8 mouse cellular contexts compared by ENCODE assay signal in genomic region chr5:64701780-64702231, GRCm38 (mm10).
A peak's percentile ranks its signal among the peaks of the same experiment; 100 is the strongest.
DNase-seq lines count a peak whose midpoint lies in the region; ATAC-seq and TF ChIP-seq lines count a peak whose summit lies in the region.

No protein-coding gene starts in this region.

- TF ChIP-seq CTCF in forebrain, postnatal 0 days (IDR thresholded peaks at IDR 0.05; ENCODE audit: low read depth) = no peak

- intact Hi-C loops in heart, postnatal 25 days (cut with DNase I) = loop anchor here (2.0 kb wide), 2 partner anchors 19 to 99 kb away; no protein-coding TSS in a partner anchor

- 8% methylated on average over 7 of the region's 7 CpGs for WGBS in forebrain, postnatal 0 days
- WGBS in liver, embryonic 15.5 days (ENCODE audit: insufficient replicate concordance) = 9% methylated on average over 7 of the region's 7 CpGs

- H3K9ac ChIP-seq in forebrain, postnatal 0 days = peak overlapping the region; percentile 11; the same call in 1 of the 2 replicates
- H3K9ac ChIP-seq in liver, embryonic 15.5 days = no peak overlapping the region

- no peaks in the 10 kb centered on the region for H3K9me3 ChIP-seq in forebrain, postnatal 0 days (ENCODE audit: low read length)
- no peaks in the 10 kb centered on the region for H3K9me3 ChIP-seq in liver, embryonic 15.5 days (replicated peaks)

- peak overlapping the region; percentile 23 for H3K4me2 ChIP-seq in forebrain, postnatal 0 days (ENCODE audit: low read depth)
- peak overlapping the region; percentile 50 for H3K4me2 ChIP-seq in liver, embryonic 15.5 days

- H3K27ac ChIP-seq in forebrain, postnatal 0 days (ENCODE audit: low read depth, low read length) = peak overlapping the region; percentile 88
- peak overlapping the region; percentile 30 for H3K27ac ChIP-seq in liver, embryonic 15.5 days (replicated peaks)

- H3K4me3 ChIP-seq in forebrain, postnatal 0 days (ENCODE audit: low read depth, low read length) = no peak overlapping the region
- H3K4me3 ChIP-seq in liver, embryonic 15.5 days (replicated peaks) = peak overlapping the region; percentile 18; the same call in 1 of the 2 replicates

- peak; percentile 90 for ATAC-seq in forebrain, postnatal 0 days
- 0 out of 2 replicates have a peak, but pooled peaks have one; percentile 25 for ATAC-seq in liver, embryonic 15.5 days (ENCODE audit: insufficient read depth)

- H3K4me1 ChIP-seq in forebrain, postnatal 0 days (ENCODE audit: insufficient read depth) = peaks cover 15% of the 10 kb centered on the region
- peaks cover 36% of the 10 kb centered on the region for H3K4me1 ChIP-seq in liver, embryonic 15.5 days (replicated peaks)

- no peaks in the 10 kb centered on the region for H3K36me3 ChIP-seq in forebrain, postnatal 0 days (ENCODE audit: insufficient read depth)
- H3K36me3 ChIP-seq in liver, embryonic 15.5 days (replicated peaks) = no peaks in the 10 kb centered on the region

- H3K27me3 ChIP-seq in forebrain, postnatal 0 days (ENCODE audit: insufficient read depth, low read length) = no peaks in the 10 kb centered on the region
- H3K27me3 ChIP-seq in liver, embryonic 15.5 days = no peaks in the 10 kb centered on the region

- peak; percentile 8 for DNase-seq in MN1 (ENCODE audit: low spot score)
- DNase-seq in cerebellum, adult 9-10 months = peak; percentile 40
- peak; percentile 87 for DNase-seq in forebrain, postnatal 0 days
- DNase-seq in heart, postnatal 25 days (ENCODE audit: low spot score) = peak; percentile 70
- peak; percentile 78 for DNase-seq in layer of hippocampus, adult 11-12 months (ENCODE audit: low spot score)
- peak; percentile 47 for DNase-seq in neural tube, embryonic 10.5 days (ENCODE audit: extremely low spot score, low spot score)
- peak; percentile 70 to 71 for DNase-seq in urinary bladder, postnatal 36 days (ENCODE audit: low spot score in 2 of 2)

Comparison
In these comparisons a context has a peak if more than half of its experiments do, and no peak if none do; other contexts are left out.
1. DNase-seq: peak in every context shown above with its lines; median percentile 87 in forebrain, postnatal 0 days; 78 in layer of hippocampus, adult 11-12 months; 70 in urinary bladder, postnatal 36 days; 70 in heart, postnatal 25 days; 47 in neural tube, embryonic 10.5 days; 40 in cerebellum, adult 9-10 months; 8 in MN1.